In genomic region chr11:116660181-116660580, GRCm38 (mm10) we compare ENCODE assay signal across 13 mouse cellular contexts. TPM values are rescaled to one million over a fixed set of nuclear protein-coding genes. Genes with fewer than 3 reads are reported as not detected.
DNase-seq lines count a peak whose midpoint lies in the region; ATAC-seq and TF ChIP-seq lines count a peak whose summit lies in the region.
"Had no signal": no experiment of that assay in that cellular context is flagged by ENCODE, and none has a peak within 500 bp of the region (broad histone marks: within the 10 kb centered on the region; RNA-seq: fewer than 3 reads in every experiment).

No protein-coding gene starts in this region.

- H3K4me1 ChIP-seq in embryonic facial prominence, embryonic 12.5 days, result peaks cover 53% of the 10 kb centered on the region
- peaks cover 84% of the 10 kb centered on the region for H3K4me1 ChIP-seq in embryonic facial prominence, embryonic 10.5 days
- H3K4me1 ChIP-seq in forebrain, embryonic 15.5 days, result peaks cover 82% of the 10 kb centered on the region
- peaks cover 46% of the 10 kb centered on the region for H3K4me1 ChIP-seq in midbrain, embryonic 16.5 days (ENCODE audit: control insufficient read depth, insufficient read depth, low read length)

- no peaks in the 10 kb centered on the region for H3K9me3 ChIP-seq in embryonic facial prominence, embryonic 12.5 days
- H3K9me3 ChIP-seq in embryonic facial prominence, embryonic 10.5 days, result no peaks in the 10 kb centered on the region
- no peaks in the 10 kb centered on the region for H3K9me3 ChIP-seq in forebrain, embryonic 15.5 days
- H3K9me3 ChIP-seq in midbrain, embryonic 16.5 days (replicated peaks; ENCODE audit: control insufficient read depth, low read length, poor library complexity, severe bottlenecking), result no peaks in the 10 kb centered on the region

- H3K4me2 ChIP-seq in embryonic facial prominence, embryonic 12.5 days (replicated peaks), result no peak overlapping the region
- peak overlapping the region; percentile 8; the same call in 1 of the 2 replicates for H3K4me2 ChIP-seq in forebrain, embryonic 15.5 days (replicated peaks)
- H3K4me2 ChIP-seq in midbrain, embryonic 16.5 days (ENCODE audit: low read length), result no peak overlapping the region

- WGBS in embryonic facial prominence, embryonic 12.5 days, result 79% methylated on average over 9 of the region's 9 CpGs
- WGBS in embryonic facial prominence, embryonic 10.5 days, result 85% methylated on average over 9 of the region's 9 CpGs
- 44% methylated on average over 9 of the region's 9 CpGs for WGBS in forebrain, embryonic 15.5 days
- 58% methylated on average over 9 of the region's 9 CpGs for WGBS in midbrain, embryonic 16.5 days

- H3K27ac ChIP-seq in embryonic facial prominence, embryonic 12.5 days, result 0 out of 2 replicates have a peak overlapping the region, but pooled peaks have one; percentile 31
- H3K27ac ChIP-seq in embryonic facial prominence, embryonic 10.5 days (replicated peaks), result no peak overlapping the region
- no peak overlapping the region for H3K27ac ChIP-seq in left cerebral cortex, adult 2 months
- H3K27ac ChIP-seq in forebrain, embryonic 15.5 days (replicated peaks), result peak overlapping the region; percentile 95
- H3K27ac ChIP-seq in midbrain, embryonic 16.5 days (ENCODE audit: low read length), result peak overlapping the region; percentile 34; the same call in 1 of the 2 replicates

- no peak overlapping the region for H3K9ac ChIP-seq in embryonic facial prominence, embryonic 12.5 days
- H3K9ac ChIP-seq in forebrain, embryonic 15.5 days (replicated peaks), result no peak overlapping the region
- no peak overlapping the region for H3K9ac ChIP-seq in midbrain, embryonic 16.5 days (ENCODE audit: low read depth, low read length)

- intact Hi-C loops in left cerebral cortex, postnatal 4 days (cut with DNase I), result loop anchor here (10.0 kb wide), 1 partner anchor 395 kb away; no protein-coding TSS in a partner anchor
- intact Hi-C loops in left cerebral cortex, adult 2 months (cut with DNase I), result no loop called here

- peaks cover 15% of the 10 kb centered on the region; the same call in 1 of the 2 replicates for H3K27me3 ChIP-seq in embryonic facial prominence, embryonic 12.5 days
- H3K27me3 ChIP-seq in embryonic facial prominence, embryonic 10.5 days (replicated peaks; ENCODE audit: low read depth, poor library complexity, severe bottlenecking), result peaks cover 64% of the 10 kb centered on the region
- no peaks in the 10 kb centered on the region for H3K27me3 ChIP-seq in forebrain, embryonic 15.5 days
- H3K27me3 ChIP-seq in midbrain, embryonic 16.5 days (ENCODE audit: control insufficient read depth, insufficient read depth, low read depth, low read length), result no peaks in the 10 kb centered on the region

- H3K4me3 ChIP-seq in embryonic facial prominence, embryonic 12.5 days, result no peak overlapping the region
- no peak overlapping the region for H3K4me3 ChIP-seq in embryonic facial prominence, embryonic 10.5 days
- H3K4me3 ChIP-seq in left cerebral cortex, adult 2 months, result no peak overlapping the region
- no peak overlapping the region for H3K4me3 ChIP-seq in forebrain, embryonic 15.5 days
- no peak overlapping the region for H3K4me3 ChIP-seq in midbrain, embryonic 16.5 days (ENCODE audit: low read depth, low read length)
- H3K4me3 ChIP-seq: erythroblast, embryonic 14.5 days had no signal

- ATAC-seq in embryonic facial prominence, embryonic 12.5 days (ENCODE audit: insufficient number of reproducible peaks, insufficient read depth, low FRiP score, low TSS enrichment), result no peak
- ATAC-seq in forebrain, embryonic 15.5 days (replicated peaks), result no peak
- no peak for ATAC-seq in midbrain, embryonic 16.5 days

- no peak for DNase-seq in embryonic facial prominence, embryonic 10.5 days (ENCODE audit: low spot score)
- DNase-seq in left cerebral cortex, postnatal 4 days, result peak; percentile 52
- no peak for DNase-seq in left cerebral cortex, adult 2 months (ENCODE audit: extremely low spot score in 1 of 2, low spot score in 2 of 2)
- DNase-seq in ovary, postnatal 36 days (ENCODE audit: low spot score), result no peak
- no peak for DNase-seq in natural killer cell, adult 2 months (ENCODE audit: low spot score in 2 of 2)
- DNase-seq: adrenal gland, adult 8-10 months; gastrocnemius, postnatal 36 days; right cerebral cortex, adult 18-20 months; thymus, postnatal 36 days had no signal

- no peak for TF ChIP-seq CTCF in left cerebral cortex, adult 2 months (IDR thresholded peaks at IDR 0.05)

- H3K36me3 ChIP-seq in embryonic facial prominence, embryonic 12.5 days, result no peaks in the 10 kb centered on the region
- H3K36me3 ChIP-seq in embryonic facial prominence, embryonic 10.5 days (replicated peaks), result no peaks in the 10 kb centered on the region
- H3K36me3 ChIP-seq in forebrain, embryonic 15.5 days, result no peaks in the 10 kb centered on the region
- H3K36me3 ChIP-seq in midbrain, embryonic 16.5 days (ENCODE audit: control insufficient read depth, insufficient read depth, low read length), result no peaks in the 10 kb centered on the region

RNA-seq across cellular contexts. Expression of gene Cygb, which starts 6.1 kb away (rescaled TPM):
- polyA plus RNA-seq in embryonic facial prominence, embryonic 12.5 days (2016; fragmentation: Nextera tagmentation; extraction: Ambion mirVana), result 6.4 and 7.1 TPM in 2 replicates
- polyA plus RNA-seq in embryonic facial prominence, embryonic 10.5 days (2016; fragmentation: Nextera tagmentation; extraction: Ambion mirVana), result 5.0 and 5.7 TPM in 2 replicates
- 10 to 100 TPM; 17.1 to 20.6 TPM for total RNA-seq in left cerebral cortex, postnatal 4 days (2021)
- total RNA-seq in left cerebral cortex, adult 2 months (2021), result 10 to 100 TPM; 42.8 to 45.3 TPM
- 15.8 and 16.4 TPM in 2 replicates for polyA plus RNA-seq in forebrain, embryonic 15.5 days (2015; fragmentation: Nextera tagmentation; extraction: Ambion mirVana)
- polyA plus RNA-seq in midbrain, embryonic 16.5 days (2015; fragmentation: Nextera tagmentation; extraction: Ambion mirVana), result 26.4 and 29.3 TPM in 2 replicates

RNA-seq across cellular contexts. Expression of gene Prcd, which starts 6.8 kb away (rescaled TPM):
- 0.59 and 0.86 TPM in 2 replicates for polyA plus RNA-seq in embryonic facial prominence, embryonic 12.5 days (2016; fragmentation: Nextera tagmentation; extraction: Ambion mirVana)
- polyA plus RNA-seq in embryonic facial prominence, embryonic 10.5 days (2016; fragmentation: Nextera tagmentation; extraction: Ambion mirVana), result 0.76 and 1.2 TPM in 2 replicates
- 1 to 10 TPM in 1 of 2 experiments, under 1 TPM in 1; 0.98 to 2.2 TPM for total RNA-seq in left cerebral cortex, postnatal 4 days (2021)
- total RNA-seq in left cerebral cortex, adult 2 months (2021), result 1 to 10 TPM; 5.4 to 5.8 TPM
- polyA plus RNA-seq in forebrain, embryonic 15.5 days (2015; fragmentation: Nextera tagmentation; extraction: Ambion mirVana), result 2.0 and 2.4 TPM in 2 replicates
- polyA plus RNA-seq in midbrain, embryonic 16.5 days (2015; fragmentation: Nextera tagmentation; extraction: Ambion mirVana), result 3.7 and 4.4 TPM in 2 replicates
- polyA plus RNA-seq: erythroblast, embryonic 14.5 days had no signal

RNA-seq across cellular contexts. Expression of gene Rhbdf2, which starts 33.4 kb away (rescaled TPM):
- polyA plus RNA-seq in embryonic facial prominence, embryonic 12.5 days (2016; fragmentation: Nextera tagmentation; extraction: Ambion mirVana), result 4.5 and 4.7 TPM in 2 replicates
- 5.5 and 6.1 TPM in 2 replicates for polyA plus RNA-seq in embryonic facial prominence, embryonic 10.5 days (2016; fragmentation: Nextera tagmentation; extraction: Ambion mirVana)
- total RNA-seq in left cerebral cortex, postnatal 4 days (2021), result 1 to 10 TPM in 1 of 2 experiments, under 1 TPM in 1; 0.90 to 1.5 TPM
- total RNA-seq in left cerebral cortex, adult 2 months (2021), result 1 to 10 TPM; 1.9 to 2.0 TPM
- polyA plus RNA-seq in forebrain, embryonic 15.5 days (2015; fragmentation: Nextera tagmentation; extraction: Ambion mirVana), result 1.3 and 1.4 TPM in 2 replicates
- 0.93 and 1.2 TPM in 2 replicates for polyA plus RNA-seq in midbrain, embryonic 16.5 days (2015; fragmentation: Nextera tagmentation; extraction: Ambion mirVana)

Comparison
In these comparisons a context has a peak if more than half of its experiments do, and no peak if none do; other contexts are left out.
1. H3K27ac ChIP-seq: peak in embryonic facial prominence, embryonic 12.5 days (single experiment), forebrain, embryonic 15.5 days (single experiment) and midbrain, embryonic 16.5 days (single experiment); none in embryonic facial prominence, embryonic 10.5 days (single experiment) and left cerebral cortex, adult 2 months (single experiment).